Comparison of ENCODE assay signal across 19 mouse cellular contexts in genomic region chr7:128656970-128657369, GRCm38 (mm10).
"Had no signal": no experiment of that assay in that cellular context is flagged by ENCODE, and none has a peak within 500 bp of the region (broad histone marks: within the 10 kb centered on the region; RNA-seq: fewer than 3 reads in every experiment).

No protein-coding gene starts in this region.

- H3K27me3 ChIP-seq: limb, embryonic 13.5 days; liver, embryonic 13.5 days; midbrain, embryonic 12.5 days; midbrain, embryonic 15.5 days; neural tube, embryonic 13.5 days; stomach, embryonic 15.5 days had no signal

- H3K9ac ChIP-seq: limb, embryonic 13.5 days; liver, embryonic 13.5 days; lung, embryonic 14.5 days; midbrain, embryonic 12.5 days; midbrain, embryonic 15.5 days; neural tube, embryonic 13.5 days; stomach, embryonic 15.5 days had no signal

- H3K4me3 ChIP-seq: layer of hippocampus, adult 2 months; limb, embryonic 10.5 days; limb, embryonic 13.5 days; liver, embryonic 13.5 days; midbrain, embryonic 12.5 days; midbrain, embryonic 15.5 days; neural tube, embryonic 13.5 days; stomach, embryonic 15.5 days had no signal

- H3K4me1 ChIP-seq: limb, embryonic 10.5 days; limb, embryonic 13.5 days; midbrain, embryonic 12.5 days; midbrain, embryonic 15.5 days; neural tube, embryonic 13.5 days; stomach, embryonic 15.5 days had no signal

- H3K4me2 ChIP-seq: limb, embryonic 13.5 days; liver, embryonic 13.5 days; lung, embryonic 14.5 days; midbrain, embryonic 12.5 days; midbrain, embryonic 15.5 days; neural tube, embryonic 13.5 days; stomach, embryonic 15.5 days had no signal

- ATAC-seq: hindbrain, embryonic 16.5 days; intestine, postnatal 0 days; lung, postnatal 0 days; midbrain, embryonic 15.5 days had no signal

- H3K9me3 ChIP-seq: limb, embryonic 10.5 days; limb, embryonic 13.5 days; liver, embryonic 13.5 days; midbrain, embryonic 12.5 days; midbrain, embryonic 15.5 days; neural tube, embryonic 13.5 days; stomach, embryonic 15.5 days had no signal

- H3K36me3 ChIP-seq: midbrain, embryonic 15.5 days; neural tube, embryonic 13.5 days; stomach, embryonic 15.5 days had no signal

- DNase-seq: layer of hippocampus, adult 9-11 months; liver; liver, embryonic 13.5 days; retina, postnatal 1 day; right cerebral cortex, postnatal 25 days; spleen, adult 18-20 months; thymus, postnatal 25 days had no signal

- H3K27ac ChIP-seq: layer of hippocampus, adult 2 months; limb, embryonic 10.5 days; limb, embryonic 13.5 days; liver, embryonic 13.5 days; macrophage; midbrain, embryonic 12.5 days; midbrain, embryonic 15.5 days; neural tube, embryonic 13.5 days; stomach, embryonic 15.5 days had no signal
